Mouse (Mus musculus) ES-E14 (cell line): Measurements from ENCODE around the gene Pmf1. TPM values are rescaled to one million over a fixed set of nuclear protein-coding genes. Genes with fewer than 3 reads are reported as not detected.

Experiments
- DNase-seq: peaks from one replicate; pipeline ENCODE4 v3.0.0-alpha.2; 2013; ENCODE audit warnings: low read depth, low spot score
- H3K27ac ChIP-seq: 2 replicates; pipeline ENCODE4 v1.5.1; 2012; ENCODE audit warnings: low read depth, mild to moderate bottlenecking, low read length, moderate library complexity, mixed read lengths; ENCODE audit not compliant: poor library complexity, insufficient read depth, severe bottlenecking
- H3K36me3 ChIP-seq: 2 replicates; pipeline ENCODE4 v1.6.1; 2012; ENCODE audit warnings: mild to moderate bottlenecking, low read length, moderate library complexity, mixed read lengths; ENCODE audit not compliant: control insufficient read depth, poor library complexity, insufficient read depth, severe bottlenecking
- H3K4me1 ChIP-seq, 2 experiments: fragments of 150-350 bp in 1 of 2; sonication (generic) in 1 of 2; 2 replicates each; pipeline ENCODE4 v1.6.1; 2012; ENCODE audit warnings: low read length in 2 of 2, mild to moderate bottlenecking in 1 of 2, mixed read lengths in 1 of 2; ENCODE audit not compliant: control insufficient read depth in 2 of 2, insufficient read depth in 2 of 2, poor library complexity in 1 of 2
- H3K4me3 ChIP-seq, 2 experiments: fragments of 150-350 bp in 1 of 2; sonication (generic) in 1 of 2; 2 replicates each; pipeline ENCODE4 v1.5.1; 2012; ENCODE audit warnings: low read length in 2 of 2, low read depth in 1 of 2, mild to moderate bottlenecking in 1 of 2, mixed read lengths in 1 of 2; ENCODE audit not compliant: insufficient read depth in 1 of 2, poor library complexity in 1 of 2, severe bottlenecking in 1 of 2
- H3K9ac ChIP-seq: 2 replicates; pipeline ENCODE4 v1.6.1; 2012; ENCODE audit warnings: low read depth, mild to moderate bottlenecking, low read length, mixed read lengths; ENCODE audit not compliant: poor library complexity, insufficient read depth, severe bottlenecking
- H3K9me3 ChIP-seq: fragments of 150-350 bp; sonication (generic); 2 replicates; pipeline ENCODE4 v1.6.1; 2012; ENCODE audit warnings: low read depth, mild to moderate bottlenecking, low read length; ENCODE audit not compliant: control insufficient read depth, insufficient read depth
- CHD2 ChIP-seq: IDR thresholded peaks from 2 replicates; pipeline ENCODE4 v1.6.1; 2014; ENCODE audit warnings: mild to moderate bottlenecking, low read depth, low read length, inconsistent platforms
- HCFC1 ChIP-seq: IDR thresholded peaks from 2 replicates; pipeline ENCODE4 v1.6.1; 2012; ENCODE audit warnings: low read length, inconsistent platforms, borderline replicate concordance; ENCODE audit not compliant: insufficient read depth
- MAFK ChIP-seq: IDR thresholded peaks from 2 replicates; pipeline ENCODE4 v1.6.1; 2014; ENCODE audit warnings: mild to moderate bottlenecking, low read depth, low read length, inconsistent platforms; ENCODE audit not compliant: insufficient read depth
- ZC3H11A ChIP-seq: IDR thresholded peaks from 2 replicates; pipeline ENCODE4 v1.6.1; 2012; ENCODE audit warnings: low read depth, mild to moderate bottlenecking, inconsistent platforms, low read length, borderline replicate concordance
- ZNF384 ChIP-seq: IDR thresholded peaks from 2 replicates; pipeline ENCODE4 v1.6.1; 2012; ENCODE audit warnings: low read depth, low read length, inconsistent platforms
- in situ Hi-C, 2 experiments: fragments of 600-800 bp; cut with MboI; formaldehyde crosslinking; loops; one replicate each; pipeline ENCODE4 v1.15.1; 2025; ENCODE audit warnings: low sequenced_read_pairs in 2 of 2, inconsistent platforms in 1 of 2; ENCODE audit not compliant: unreplicated experiment in 2 of 2
- total RNA-seq: library from RNA; depleted of rRNA; stranded (reverse); fragments of 300-350 nt; gene quantifications from 2 replicates; pipeline ENCODE4 v1.2.3, GENCODE M21; 2012

The Pmf1 gene
- total RNA-seq, 1 experiment: 97.0 TPM

DNA sequence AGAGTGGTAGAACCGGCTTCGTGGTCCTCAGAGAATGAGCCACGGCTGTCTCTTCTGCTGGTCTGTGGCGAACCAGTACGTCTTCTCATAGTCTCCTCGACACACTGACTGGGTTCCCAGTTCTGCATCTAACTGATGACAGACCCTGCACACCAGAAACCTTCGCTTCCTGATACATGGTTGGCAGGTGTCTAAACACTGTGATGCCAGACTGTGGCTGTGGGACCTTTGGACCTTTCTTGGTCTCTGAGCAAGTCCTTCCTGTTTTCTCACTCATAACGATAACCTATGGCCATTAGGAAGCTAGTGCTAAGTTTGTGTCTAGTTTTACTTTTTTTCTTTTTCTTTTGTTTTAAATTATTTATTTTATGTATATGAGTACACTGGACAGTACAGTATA lies 38.3 kb upstream of the Pmf1 start:
- Histone ChIP-seq H3K4me1 (peaks cover 2 to 13% of the 10 kb centered on the region in 2 experiments; a peak in 2 of 4 replicates), H3K9me3 (no peaks in the 10 kb centered on the region), H3K9ac (no peak overlapping the region), H3K36me3 (no peaks in the 10 kb centered on the region), H3K27ac (no peak overlapping the region), H3K4me3 (no peak overlapping the region)
- TF ChIP-seq CHD2 (no peak), HCFC1 (no peak), ZC3H11A (no peak), MAFK (no peak)
- no peak for DNase-seq
- in situ Hi-C loops: no loop called here

DNA sequence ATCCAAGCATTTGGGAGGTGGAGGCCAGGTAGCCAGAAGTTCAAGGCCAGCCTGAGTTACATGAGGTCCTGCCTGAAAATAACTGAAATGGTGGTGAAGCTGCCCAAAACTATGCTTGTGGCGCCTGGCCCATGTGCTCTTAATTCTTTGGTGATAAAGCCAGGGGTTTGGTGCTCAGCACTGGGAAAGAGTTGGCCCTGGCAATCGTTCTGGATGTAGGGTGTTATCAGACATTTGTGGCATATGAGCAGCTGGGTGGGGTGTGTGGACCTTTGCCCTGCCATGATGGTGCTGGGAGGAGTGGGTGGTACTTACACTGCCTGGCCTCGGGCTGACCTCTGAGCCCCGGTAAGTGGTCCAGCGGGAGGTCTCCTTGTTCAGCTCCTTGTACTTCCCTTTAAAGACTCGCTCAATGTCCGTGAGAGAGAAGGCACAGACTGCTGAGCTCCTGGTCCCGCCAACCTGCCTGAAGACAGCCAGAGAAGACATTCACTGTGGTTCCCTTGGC lies 37.6 kb upstream of the Pmf1 start:
- no peak for DNase-seq
- Histone ChIP-seq H3K9ac (no peak overlapping the region), H3K27ac (no peak overlapping the region), H3K4me1 (peaks cover 2 to 18% of the 10 kb centered on the region in 2 experiments; a peak in 2 of 4 replicates), H3K36me3 (no peaks in the 10 kb centered on the region), H3K9me3 (no peaks in the 10 kb centered on the region), H3K4me3 (no peak overlapping the region)
- in situ Hi-C loops: no loop called here
- TF ChIP-seq CHD2 (no peak), ZC3H11A (no peak), ZNF384 (no peak), HCFC1 (no peak), MAFK (no peak)

DNA sequence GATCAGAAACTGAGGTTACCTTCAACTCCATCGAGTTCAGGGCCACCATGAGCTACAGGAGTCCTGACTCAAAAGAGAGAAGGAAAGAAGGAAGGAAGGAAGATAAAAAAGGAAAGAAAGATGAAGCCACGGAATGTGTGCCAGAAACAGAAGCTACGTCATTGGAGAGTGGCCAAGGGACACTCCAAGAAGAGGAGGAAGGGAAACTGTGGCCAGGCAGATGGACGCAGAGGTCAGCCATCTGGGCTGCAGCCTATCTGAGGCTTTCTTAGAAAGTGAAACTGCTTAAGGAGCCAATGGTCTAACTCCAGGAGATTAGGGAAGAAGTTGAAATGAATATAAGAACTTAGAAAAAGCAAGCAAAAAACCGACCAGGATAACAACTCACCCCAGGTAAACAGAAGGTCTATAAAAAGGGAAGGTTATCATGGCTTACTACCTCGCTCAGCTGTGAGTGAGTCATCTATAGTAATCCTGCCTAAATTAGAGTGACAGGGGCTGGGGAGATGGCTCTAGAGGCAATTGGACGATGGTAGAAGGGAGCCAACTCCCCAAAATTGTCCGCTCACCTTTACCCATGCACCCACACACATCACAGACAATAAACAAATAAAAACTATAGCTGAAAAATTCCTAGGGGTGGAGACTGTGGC lies 36.5 kb upstream of the Pmf1 start:
- TF ChIP-seq MAFK: no peak
- no peak for TF ChIP-seq CHD2
- TF ChIP-seq ZNF384: no peak
- TF ChIP-seq ZC3H11A: no peak
- no peak for DNase-seq
- Histone ChIP-seq H3K9me3 (no peaks in the 10 kb centered on the region), H3K36me3 (no peaks in the 10 kb centered on the region), H3K4me3 (no peak overlapping the region), H3K27ac (no peak overlapping the region), H3K9ac (no peak overlapping the region), H3K4me1 (peaks cover 2 to 24% of the 10 kb centered on the region in 2 experiments; a peak in 2 of 4 replicates)
- in situ Hi-C loops: no loop called here

DNA sequence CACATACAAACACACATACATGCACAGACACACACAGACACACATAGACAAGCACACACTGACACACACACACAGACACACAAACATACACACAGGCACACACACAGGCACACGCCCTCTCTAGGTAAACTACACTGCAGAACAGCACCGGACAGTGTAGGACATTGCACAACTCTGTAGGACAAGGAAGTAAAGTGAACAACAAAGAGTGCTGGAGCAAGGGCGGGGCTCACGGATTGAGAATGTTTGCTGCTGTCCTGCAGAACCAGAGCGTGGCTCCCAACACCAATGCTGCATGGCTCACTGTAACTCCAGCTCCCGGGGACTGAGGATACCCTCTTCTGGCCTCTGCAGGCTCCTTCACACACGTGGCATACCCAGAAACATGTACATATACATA lies 32.8 kb upstream of the Pmf1 start:
- DNase-seq: no peak
- Histone ChIP-seq H3K27ac (no peak overlapping the region), H3K9ac (no peak overlapping the region), H3K4me3 (no peak overlapping the region), H3K36me3 (no peaks in the 10 kb centered on the region), H3K9me3 (no peaks in the 10 kb centered on the region), H3K4me1 (peaks cover 11 to 44% of the 10 kb centered on the region in 2 experiments; a peak in 3 of 4 replicates)
- in situ Hi-C loops: no loop called here
- no peak for TF ChIP-seq MAFK
- no peak for TF ChIP-seq ZNF384
- TF ChIP-seq ZC3H11A: no peak
- no peak for TF ChIP-seq HCFC1
- no peak for TF ChIP-seq CHD2

DNA sequence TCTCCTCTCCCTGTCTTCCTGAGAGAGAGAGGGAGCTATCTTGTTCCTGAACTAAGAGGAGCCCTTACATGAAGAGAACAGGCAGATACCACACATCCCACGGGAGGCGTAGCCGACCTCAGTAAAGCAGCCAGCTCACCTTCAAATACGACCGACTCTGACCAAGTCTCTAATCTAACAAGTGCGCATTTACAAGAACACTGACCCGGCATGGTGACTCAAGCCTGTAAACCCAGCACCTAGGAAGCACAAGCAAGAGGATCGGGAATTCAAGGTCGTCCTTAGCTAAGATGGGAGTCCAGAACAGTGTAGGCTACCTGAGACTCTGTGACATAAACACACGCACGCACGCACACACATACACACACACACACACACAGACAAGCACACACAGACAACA lies 32.4 kb upstream of the Pmf1 start:
- peaks cover 11 to 45% of the 10 kb centered on the region in 2 experiments; a peak in 3 of 4 replicates for H3K4me1 ChIP-seq
- no peaks in the 10 kb centered on the region for H3K36me3 ChIP-seq
- TF ChIP-seq ZC3H11A (no peak), CHD2 (no peak), MAFK (no peak), HCFC1 (no peak), ZNF384 (no peak)
- no peak overlapping the region for H3K9ac ChIP-seq
- in situ Hi-C loops: no loop called here
- H3K9me3 ChIP-seq: no peaks in the 10 kb centered on the region
- DNase-seq: no peak
- H3K27ac ChIP-seq: no peak overlapping the region
- no peak overlapping the region for H3K4me3 ChIP-seq
